Mouse (Mus musculus): ENCODE results near the gene Mybph.
A peak's percentile ranks its signal among the peaks of the same experiment; 100 is the strongest.
"Not testable (repeated sequence)": the region's sequence is repeated elsewhere in the genome, so short reads cannot be mapped to it uniquely, and the experiment has no call there.

Mybph gene

GRCm38 (mm10) chr1:134232326-134232725 is 39.1 kb downstream of the Mybph start:
- DNase-seq (ENCODE audit: low read depth, low spot score) = no peak

GRCm38 (mm10) chr1:134232778-134233531 is 39.7 kb downstream of the Mybph start:
- DNase-seq (ENCODE audit: low read depth, low spot score) = no peak

GRCm38 (mm10) chr1:134233681-134234454 is 40.6 kb downstream of the Mybph start:
- DNase-seq (ENCODE audit: low read depth, low spot score) = no peak

GRCm38 (mm10) chr1:134234455-134235390 is 41.5 kb downstream of the Mybph start:
- no peak for DNase-seq (ENCODE audit: low read depth, low spot score)

GRCm38 (mm10) chr1:134235391-134235921 is 42.2 kb downstream of the Mybph start, which contains the start of gene Adora1:
Gene Adora1, minus strand, starts transcription at chr1:134235431.
- no peak for DNase-seq (ENCODE audit: low read depth, low spot score)

GRCm38 (mm10) chr1:134236142-134236541 is 42.9 kb downstream of the Mybph start:
- DNase-seq (ENCODE audit: low read depth, low spot score) = no peak

- DNase-seq (ENCODE audit: low read depth, low spot score) = no peak
These were observed 44.2 kb downstream of the Mybph start for GRCm38 (mm10) chr1:134237438-134237837.

- DNase-seq (ENCODE audit: low read depth, low spot score) = no peak
These were observed 47.5 kb downstream of the Mybph start for GRCm38 (mm10) chr1:134240701-134241100.

GRCm38 (mm10) chr1:134241298-134241697 is 48.0 kb downstream of the Mybph start:
- DNase-seq (ENCODE audit: low read depth, low spot score) = no peak

GRCm38 (mm10) chr1:134242286-134242685 is 49.0 kb downstream of the Mybph start:
- no peak for DNase-seq (ENCODE audit: low read depth, low spot score)

GRCm38 (mm10) chr1:134243505-134243904 is 50.3 kb downstream of the Mybph start:
- no peak for DNase-seq (ENCODE audit: low read depth, low spot score)

- DNase-seq (ENCODE audit: low read depth, low spot score) = peak; percentile 84
These were observed 51.0 kb downstream of the Mybph start for GRCm38 (mm10) chr1:134243948-134244914.

- peak; percentile 9 for DNase-seq (ENCODE audit: low read depth, low spot score)
These were observed 51.9 kb downstream of the Mybph start for GRCm38 (mm10) chr1:134245004-134245717.

GRCm38 (mm10) chr1:134246590-134246989 is 53.3 kb downstream of the Mybph start:
- no peak for DNase-seq (ENCODE audit: low read depth, low spot score)

- not testable (repeated sequence) for DNase-seq (ENCODE audit: low read depth, low spot score)
These were observed 56.4 kb downstream of the Mybph start for GRCm38 (mm10) chr1:134249681-134250080.

All from mesoderm, embryonic 11.5 days (tissue).